8 mouse cellular contexts compared by ENCODE assay signal in genomic region chr7:13278308-13278891, GRCm38 (mm10). TPM values are rescaled to one million over a fixed set of nuclear protein-coding genes. Genes with fewer than 3 reads are reported as not detected.
DNase-seq lines count a peak whose midpoint lies in the region; ATAC-seq and TF ChIP-seq lines count a peak whose summit lies in the region.

Gene Zswim9, minus strand, starts transcription at chr7:13278721.

- WGBS in heart, embryonic 11.5 days (ENCODE audit: insufficient replicate concordance): under 1% methylated on average over 39 of the region's 39 CpGs
- WGBS in kidney, embryonic 16.5 days: 0% methylated on average over 39 of the region's 39 CpGs
- WGBS in liver, adult 2 months: 1% methylated on average over 39 of the region's 39 CpGs

- H3K36me3 ChIP-seq in C2C12 (ENCODE audit: control insufficient read depth, insufficient read depth) (peaks cover 29% of the 10 kb centered on the region), myocyte (ENCODE audit: control insufficient read depth, insufficient read depth) (peaks cover 4% of the 10 kb centered on the region)
- H3K36me3 ChIP-seq in erythroblast, embryonic 14.5 days (ENCODE audit: control insufficient read depth): peaks cover 76% of the 10 kb centered on the region
- H3K36me3 ChIP-seq in heart, embryonic 11.5 days (ENCODE audit: control insufficient read depth, insufficient read depth, low read length): peaks cover 17% of the 10 kb centered on the region
- H3K36me3 ChIP-seq in kidney, embryonic 16.5 days (ENCODE audit: insufficient read depth, low read length): peaks cover 47% of the 10 kb centered on the region
- peaks cover 4% of the 10 kb centered on the region; the same call in 1 of the 2 replicates for H3K36me3 ChIP-seq in liver, adult 2 months (ENCODE audit: control insufficient read depth, insufficient read depth, low read length)
- no peaks in the 10 kb centered on the region for H3K36me3 ChIP-seq in splenic B cell, adult 2 months (ENCODE audit: control insufficient read depth, insufficient read depth, low read length, poor library complexity, severe bottlenecking)

- H3K79me2 ChIP-seq in C2C12 (ENCODE audit: control insufficient read depth, insufficient read depth) (peaks cover 33% of the 10 kb centered on the region), myocyte (ENCODE audit: control insufficient read depth, insufficient read depth) (peaks cover 9% of the 10 kb centered on the region)
- no peaks in the 10 kb centered on the region for H3K79me2 ChIP-seq in liver, adult 2 months (ENCODE audit: control insufficient read depth, insufficient read depth, low read length)

- peak within 1 kb of the TSS; percentile 87 for H3K27ac ChIP-seq in heart, embryonic 11.5 days (ENCODE audit: low read depth, low read length)
- H3K27ac ChIP-seq in kidney, embryonic 16.5 days (ENCODE audit: low read length): peak within 1 kb of the TSS; percentile 92
- peak within 1 kb of the TSS; percentile 67 for H3K27ac ChIP-seq in liver, adult 2 months (replicated peaks; ENCODE audit: insufficient read depth, low read depth, low read length)

- peak within 1 kb of the TSS; percentile 86 for H3K9ac ChIP-seq in heart, embryonic 11.5 days (ENCODE audit: low read depth, low read length)
- H3K9ac ChIP-seq in kidney, embryonic 16.5 days (replicated peaks; ENCODE audit: low read length): peak within 1 kb of the TSS; percentile 87
- peak within 1 kb of the TSS; percentile 66 for H3K9ac ChIP-seq in liver, adult 2 months (ENCODE audit: low read depth, low read length)

- H3K27me3 ChIP-seq in C2C12 (ENCODE audit: control insufficient read depth, insufficient read depth, insufficient read length) (no peaks in the 10 kb centered on the region), myocyte (ENCODE audit: control insufficient read depth, insufficient read depth, insufficient read length) (no peaks in the 10 kb centered on the region)
- no peaks in the 10 kb centered on the region for H3K27me3 ChIP-seq in erythroblast, embryonic 14.5 days (ENCODE audit: control insufficient read depth)
- no peaks in the 10 kb centered on the region for H3K27me3 ChIP-seq in heart, embryonic 11.5 days (ENCODE audit: control insufficient read depth, insufficient read depth, low read length)
- H3K27me3 ChIP-seq in kidney, embryonic 16.5 days (ENCODE audit: insufficient read depth, low read length): no peaks in the 10 kb centered on the region
- H3K27me3 ChIP-seq in liver, adult 2 months (ENCODE audit: control insufficient read depth, insufficient read depth, low read length): no peaks in the 10 kb centered on the region
- H3K27me3 ChIP-seq in splenic B cell, adult 2 months (ENCODE audit: control insufficient read depth, insufficient read depth, low read length, poor library complexity, severe bottlenecking): no peaks in the 10 kb centered on the region

- TF ChIP-seq CTCF in C2C12 (IDR thresholded peaks at IDR 0.05; ENCODE audit: control insufficient read depth, insufficient read depth, insufficient read length): no peak
- TF ChIP-seq CTCF in brain, embryonic 14.5 days (IDR thresholded peaks at IDR 0.05; ENCODE audit: borderline replicate concordance, extremely low read depth, insufficient read depth, insufficient read length): no peak
- TF ChIP-seq CTCF in liver, adult 2 months (IDR thresholded peaks at IDR 0.05; ENCODE audit: low read depth, low read length): no peak

- peak; percentile 98 for DNase-seq in brain, embryonic 14.5 days (ENCODE audit: low read depth)
- peak; percentile 84 for DNase-seq in liver, adult 2 months (ENCODE audit: extremely low read depth, low read depth, low spot score)
- peak; percentile 95 for DNase-seq in splenic B cell, adult 2 months (ENCODE audit: low read depth, low spot score)

- H3K79me3 ChIP-seq in C2C12 (ENCODE audit: low read depth): peaks cover 17% of the 10 kb centered on the region

- H3ac ChIP-seq in C2C12 (ENCODE audit: control insufficient read depth, insufficient read length, low read depth) (peak within 1 kb of the TSS; percentile 70), myocyte (ENCODE audit: control insufficient read depth, insufficient read length) (peak within 1 kb of the TSS; percentile 55)

- ATAC-seq in heart, embryonic 11.5 days (replicated peaks; ENCODE audit: insufficient number of reproducible peaks, low FRiP score, low TSS enrichment): peak; percentile 98
- ATAC-seq in kidney, embryonic 16.5 days (ENCODE audit: low FRiP score, low TSS enrichment): peak; percentile 98

- TF ChIP-seq POLR2A in brain, embryonic 14.5 days (IDR thresholded peaks at IDR 0.05; ENCODE audit: borderline replicate concordance, extremely low read depth, insufficient read depth, insufficient read length, poor library complexity, severe bottlenecking): no peak
- TF ChIP-seq POLR2A in liver, adult 2 months (IDR thresholded peaks at IDR 0.05; ENCODE audit: extremely low read depth, insufficient read depth, low read length): 0 out of 2 replicates have a peak, but pooled peaks have one; percentile 21
- peak; percentile 58 for TF ChIP-seq POLR2A in myocyte (IDR thresholded peaks at IDR 0.05; ENCODE audit: insufficient read length, low read depth)

- H3K4me3 ChIP-seq in C2C12 (ENCODE audit: insufficient read depth, poor library complexity, severe bottlenecking) (peak within 1 kb of the TSS; percentile 37), myocyte (peak within 1 kb of the TSS; percentile 52)
- H3K4me3 ChIP-seq in erythroblast, embryonic 14.5 days (replicated peaks): peak within 1 kb of the TSS; percentile 65
- peak within 1 kb of the TSS; percentile 80 for H3K4me3 ChIP-seq in heart, embryonic 11.5 days (ENCODE audit: low read depth, low read length)
- peak within 1 kb of the TSS; percentile 78 for H3K4me3 ChIP-seq in kidney, embryonic 16.5 days (ENCODE audit: low read length)
- H3K4me3 ChIP-seq in liver, adult 2 months (ENCODE audit: insufficient read depth, low read depth, low read length): peak within 1 kb of the TSS; percentile 66

- H3K4me1 ChIP-seq in erythroblast, embryonic 14.5 days (ENCODE audit: control insufficient read depth): peaks cover 40% of the 10 kb centered on the region
- H3K4me1 ChIP-seq in heart, embryonic 11.5 days (ENCODE audit: control insufficient read depth, insufficient read depth, low read length): peaks cover 4% of the 10 kb centered on the region; the same call in 1 of the 2 replicates
- H3K4me1 ChIP-seq in kidney, embryonic 16.5 days (ENCODE audit: insufficient read depth, low read length): no peaks in the 10 kb centered on the region
- peaks cover 3% of the 10 kb centered on the region for H3K4me1 ChIP-seq in liver, adult 2 months (ENCODE audit: control insufficient read depth, insufficient read depth, low read length)

- H3K4me2 ChIP-seq in heart, embryonic 11.5 days: peak within 1 kb of the TSS; percentile 82
- H3K4me2 ChIP-seq in kidney, embryonic 16.5 days (replicated peaks; ENCODE audit: low read depth, low read length): peak within 1 kb of the TSS; percentile 72
- H3K4me2 ChIP-seq in myocyte (ENCODE audit: low read depth): peak within 1 kb of the TSS; percentile 83

- no peaks in the 10 kb centered on the region for H3K9me3 ChIP-seq in erythroblast, embryonic 14.5 days (ENCODE audit: control insufficient read depth, low read length)
- no peaks in the 10 kb centered on the region for H3K9me3 ChIP-seq in heart, embryonic 11.5 days (replicated peaks; ENCODE audit: control insufficient read depth, low read length)
- no peaks in the 10 kb centered on the region for H3K9me3 ChIP-seq in kidney, embryonic 16.5 days (ENCODE audit: low read length)

TF ChIP-seq in C2C12, 6 proteins besides CTCF, POLR2A, EP300 and RAD21:
- peak; percentile 71 for TF ChIP-seq MAX (IDR thresholded peaks at IDR 0.05)
- TF ChIP-seq CEBPB (IDR thresholded peaks at IDR 0.05; ENCODE audit: low read depth): no peak
- TF ChIP-seq USF1 (IDR thresholded peaks at IDR 0.05; ENCODE audit: low read depth): no peak
- no peak for TF ChIP-seq FOSL1 (IDR thresholded peaks at IDR 0.05; ENCODE audit: insufficient read depth, low read length, poor library complexity, severe bottlenecking)
- TF ChIP-seq MYOG (IDR thresholded peaks at IDR 0.05; ENCODE audit: control insufficient read depth, extremely low read depth, insufficient read length): no peak
TF ChIP-seq in C2C12: peak in this region for 1.

TF ChIP-seq in myocyte, 11 proteins besides CTCF, POLR2A, EP300 and RAD21:
- TF ChIP-seq POLR2AphosphoS2 (IDR thresholded peaks at IDR 0.05; ENCODE audit: insufficient read length, low read depth) (peak; percentile 39), USF1 (IDR thresholded peaks at IDR 0.05; ENCODE audit: low read depth) (no peak), E2F4 (IDR thresholded peaks at IDR 0.05; ENCODE audit: insufficient read depth) (peak; percentile 89)

RNA-seq across cellular contexts. Expression of gene Zswim9, which starts in this region (rescaled TPM):
- polyA plus RNA-seq in C2C12 (2012; fragmentation: generic; extraction: Trizol): 3.0 TPM
- 8.5 and 14.9 TPM in 2 replicates for polyA plus RNA-seq in brain, embryonic 14.5 days (2012; rRNA removed)
- 0.08 and 0.23 TPM in 2 replicates for polyA plus RNA-seq in erythroblast, embryonic 14.5 days (2012)
- polyA plus RNA-seq in heart, embryonic 11.5 days (2014; fragmentation: Nextera tagmentation; extraction: Ambion mirVana): 3.4 and 6.3 TPM in 2 replicates
- 10.2 and 11.0 TPM in 2 replicates for polyA plus RNA-seq in kidney, embryonic 16.5 days (2015; fragmentation: Nextera tagmentation; extraction: Ambion mirVana)
- total RNA-seq in liver, adult 2 months (2014; rRNA removed): 3.1 TPM in 2 replicates
- 1.0 and 1.5 TPM in 2 replicates for polyA plus RNA-seq in liver, adult 2 months (2012; rRNA removed)
- 3.2 TPM for polyA plus RNA-seq in myocyte (2012; fragmentation: generic; extraction: Trizol)

Comparison
In these comparisons a context has a peak if more than half of its experiments do, and no peak if none do; other contexts are left out.
1. Peak in every context shown above with its lines: DNase-seq, ATAC-seq, H3K4me3 ChIP-seq and H3K27ac ChIP-seq.